Mouse (Mus musculus) skeletal muscle tissue, adult 2 months (tissue): ENCODE data around the gene Cpt1c.

Experiments
- DNase-seq: peaks from one replicate; pipeline ENCODE4 v3.0.0-alpha.2; 2012; ENCODE audit warnings: low read depth, low spot score

Cpt1c gene

DNA sequence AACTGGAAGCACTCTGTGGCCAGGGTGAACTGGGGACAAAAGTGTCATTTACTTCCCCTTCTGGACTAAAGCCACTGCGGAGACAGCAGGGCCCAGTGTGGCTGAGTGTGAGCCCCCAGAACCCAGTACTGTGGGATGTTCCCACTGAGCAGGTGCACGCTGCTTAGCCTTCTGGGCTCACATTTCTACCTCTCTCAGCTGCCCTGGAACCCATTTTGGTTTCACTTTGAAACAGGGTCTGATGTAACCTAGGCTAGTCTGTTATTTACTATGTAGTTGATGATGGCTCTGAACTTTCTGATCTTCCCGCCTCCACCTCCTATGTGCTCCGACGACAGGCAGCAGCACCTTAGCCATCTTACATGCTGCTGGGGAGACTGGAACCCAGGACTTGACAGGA is 11.8 kb downstream of the Cpt1c start:
- DNase-seq: no peak

DNA sequence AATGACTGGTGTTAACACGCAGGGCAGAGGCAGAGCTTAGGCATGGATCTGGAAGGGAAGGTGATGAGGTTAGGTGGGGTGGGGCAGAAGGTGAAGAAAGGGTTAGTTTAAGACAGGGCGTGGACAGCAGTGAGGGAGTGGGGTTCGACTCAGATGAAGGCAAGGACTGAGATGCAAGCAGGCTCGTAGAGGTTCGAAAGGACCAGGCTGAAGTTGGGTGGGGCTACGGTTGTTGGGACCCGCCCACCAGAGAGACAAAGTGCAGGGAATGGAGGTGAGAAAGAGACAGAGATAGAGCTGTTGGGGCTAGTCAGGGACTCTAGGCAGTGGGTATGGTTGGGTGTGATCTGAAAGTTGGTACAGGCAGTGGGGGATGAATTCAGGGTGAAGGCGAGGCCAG is 12.3 kb downstream of the Cpt1c start:
- no peak for DNase-seq

DNA sequence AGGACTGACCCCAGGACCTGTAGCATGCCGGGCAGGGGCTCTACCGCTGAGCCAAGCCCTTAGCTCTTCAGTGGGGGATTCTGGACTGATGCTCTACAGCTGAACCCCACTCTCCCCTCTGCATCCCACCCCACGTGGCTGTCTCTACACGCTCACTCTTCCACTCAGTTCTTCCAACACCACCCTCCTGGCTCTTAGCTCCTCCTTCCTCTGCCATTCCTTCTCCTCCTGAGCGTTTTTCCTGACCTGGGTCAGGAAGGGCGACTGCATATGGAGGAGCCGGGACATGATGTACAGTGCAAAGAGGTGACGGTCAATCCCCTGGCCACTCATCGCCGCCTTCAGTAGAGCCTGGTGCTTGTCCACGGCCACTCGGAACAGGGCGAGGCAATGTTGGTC is 14.1 kb downstream of the Cpt1c start:
- no peak for DNase-seq

DNA sequence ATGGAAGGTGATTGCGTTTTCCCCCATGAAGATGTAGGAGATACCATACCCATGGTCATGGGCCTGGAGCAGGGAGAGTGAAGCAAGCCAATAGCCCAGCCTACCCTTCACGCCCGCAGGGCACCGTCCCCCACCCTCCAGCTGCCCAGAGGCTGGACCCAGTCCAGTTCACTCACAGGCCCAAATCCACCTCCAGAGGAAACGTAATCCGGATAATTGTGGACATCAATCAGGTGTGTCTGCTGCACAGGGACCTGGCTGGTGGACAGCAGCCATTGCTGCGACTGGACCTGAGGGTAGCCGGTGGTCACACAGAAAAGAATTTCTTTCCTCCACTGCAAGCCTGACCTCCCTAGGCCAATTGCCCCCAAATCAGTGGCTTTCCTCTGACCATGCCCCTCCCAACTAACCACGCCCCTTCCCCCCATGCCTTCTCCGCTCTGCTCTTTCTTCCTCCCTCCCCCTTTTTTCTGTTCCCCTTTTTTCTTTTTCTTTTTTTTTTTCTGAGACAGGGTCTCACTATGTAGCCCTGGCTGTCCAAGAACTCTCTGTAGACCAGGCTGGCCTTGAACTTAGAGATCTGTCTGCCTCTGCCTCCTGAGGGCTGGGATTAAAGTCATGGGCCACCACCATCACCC is 14.7 kb downstream of the Cpt1c start:
- DNase-seq: no peak

DNA sequence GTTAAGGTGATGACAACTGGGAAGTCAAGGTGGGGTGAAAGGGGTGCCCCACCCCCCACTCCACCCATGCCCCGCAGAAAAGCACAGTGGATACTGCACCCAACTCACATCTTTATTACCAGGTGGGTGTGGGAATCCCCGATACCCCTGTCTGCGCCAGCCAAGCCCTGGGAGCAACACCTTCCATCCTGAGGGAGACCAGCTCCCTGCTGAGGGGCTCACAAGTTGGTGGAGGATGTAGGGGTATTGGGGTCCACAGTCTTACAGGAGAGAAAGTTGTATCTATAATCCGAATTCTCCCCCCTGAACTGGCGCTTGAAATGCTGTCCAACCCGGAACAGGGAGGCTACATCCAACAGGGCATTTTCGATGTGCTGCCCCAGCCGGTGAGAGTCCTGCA is 15.4 kb downstream of the Cpt1c start:
- DNase-seq: no peak

DNA sequence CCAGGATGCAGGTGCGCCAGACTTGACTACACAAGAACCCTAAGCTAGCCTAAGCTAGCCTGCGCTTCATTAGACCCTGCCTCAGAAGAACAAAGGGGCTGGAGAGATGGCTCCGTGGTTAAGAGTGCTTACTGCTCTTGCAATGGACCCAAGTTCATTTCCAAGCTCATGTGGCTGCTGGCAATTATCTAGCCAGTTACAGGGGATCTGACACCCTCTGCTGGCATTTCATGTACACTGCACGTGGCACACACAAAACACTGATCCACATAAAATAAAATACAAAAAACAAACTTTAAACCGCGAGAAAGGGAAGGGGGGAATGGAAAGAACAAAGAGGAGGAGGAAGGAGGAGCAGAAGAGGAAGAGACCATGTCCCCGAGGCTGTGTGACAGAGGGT is 16.4 kb downstream of the Cpt1c start:
- peak; percentile 54 for DNase-seq

DNA sequence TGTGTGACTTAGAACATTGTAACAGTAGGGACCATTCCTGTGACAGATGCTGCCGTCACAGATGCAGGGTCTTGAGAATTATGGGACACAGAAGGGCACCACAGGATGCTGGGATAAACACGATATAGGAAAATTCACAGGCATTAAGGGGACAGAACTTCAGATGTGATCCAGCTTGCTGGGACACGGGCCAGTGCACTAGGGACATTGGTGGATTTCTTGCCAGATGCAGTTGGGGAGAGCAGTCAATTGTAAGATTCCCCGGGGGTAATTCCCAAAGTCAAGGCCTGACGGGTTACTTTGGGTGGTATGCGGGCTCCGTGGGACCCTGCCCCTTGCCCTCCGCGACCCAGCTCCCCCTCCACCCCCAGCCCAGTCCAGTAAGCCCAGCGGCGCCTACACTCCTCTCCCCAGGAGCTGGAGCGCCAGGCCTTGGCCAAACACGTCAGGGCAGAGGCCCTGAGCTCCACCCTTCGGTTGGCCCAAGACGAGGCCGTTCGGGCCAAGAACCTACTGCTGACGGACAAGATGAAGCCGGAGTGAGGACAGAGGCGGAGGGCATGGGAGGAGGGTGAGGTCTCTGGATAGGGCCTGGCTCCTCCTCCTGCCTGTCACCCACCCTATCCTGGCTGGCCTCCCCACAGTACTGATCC is 17.3 kb downstream of the Cpt1c start:
- DNase-seq: peak; percentile 65

DNA sequence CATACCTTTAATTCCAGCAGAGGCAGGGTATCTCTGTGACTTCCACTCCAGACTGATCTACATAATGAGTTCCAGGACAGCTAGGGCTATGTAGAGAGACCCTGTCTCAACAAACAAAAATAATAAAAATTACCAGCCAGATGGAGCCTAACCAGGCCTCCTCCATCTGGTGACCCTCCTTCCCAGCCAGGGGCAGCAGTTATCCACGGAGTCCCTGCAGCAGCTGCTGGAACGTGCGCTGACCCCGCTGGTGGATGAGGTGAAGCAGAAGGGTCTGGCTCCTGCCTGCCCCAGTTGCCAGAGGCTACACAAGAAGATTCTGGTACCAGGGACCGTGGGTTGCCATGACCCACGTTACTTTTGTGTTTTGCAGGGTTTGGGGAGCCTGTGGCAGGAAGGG is 18.4 kb downstream of the Cpt1c start:
- DNase-seq: no peak

DNA sequence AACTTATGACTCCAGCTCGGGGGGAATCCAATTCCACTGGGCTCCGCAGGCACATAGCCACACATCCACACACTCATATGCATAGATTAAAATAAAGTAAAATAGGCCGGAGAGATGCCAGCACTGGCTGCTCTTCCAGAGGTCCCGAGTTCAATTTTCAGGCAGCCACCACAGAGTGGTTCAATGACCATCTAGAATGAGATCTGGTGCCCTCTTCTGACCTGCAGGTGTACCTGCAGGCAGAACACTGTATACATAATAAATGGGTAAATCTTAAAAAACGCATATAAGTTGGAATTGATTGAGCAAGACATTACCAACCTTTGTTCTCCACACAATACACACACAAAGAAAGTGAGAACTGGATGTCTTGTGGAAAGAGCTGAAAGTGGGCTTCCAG is 19.0 kb downstream of the Cpt1c start:
- no peak for DNase-seq

DNA sequence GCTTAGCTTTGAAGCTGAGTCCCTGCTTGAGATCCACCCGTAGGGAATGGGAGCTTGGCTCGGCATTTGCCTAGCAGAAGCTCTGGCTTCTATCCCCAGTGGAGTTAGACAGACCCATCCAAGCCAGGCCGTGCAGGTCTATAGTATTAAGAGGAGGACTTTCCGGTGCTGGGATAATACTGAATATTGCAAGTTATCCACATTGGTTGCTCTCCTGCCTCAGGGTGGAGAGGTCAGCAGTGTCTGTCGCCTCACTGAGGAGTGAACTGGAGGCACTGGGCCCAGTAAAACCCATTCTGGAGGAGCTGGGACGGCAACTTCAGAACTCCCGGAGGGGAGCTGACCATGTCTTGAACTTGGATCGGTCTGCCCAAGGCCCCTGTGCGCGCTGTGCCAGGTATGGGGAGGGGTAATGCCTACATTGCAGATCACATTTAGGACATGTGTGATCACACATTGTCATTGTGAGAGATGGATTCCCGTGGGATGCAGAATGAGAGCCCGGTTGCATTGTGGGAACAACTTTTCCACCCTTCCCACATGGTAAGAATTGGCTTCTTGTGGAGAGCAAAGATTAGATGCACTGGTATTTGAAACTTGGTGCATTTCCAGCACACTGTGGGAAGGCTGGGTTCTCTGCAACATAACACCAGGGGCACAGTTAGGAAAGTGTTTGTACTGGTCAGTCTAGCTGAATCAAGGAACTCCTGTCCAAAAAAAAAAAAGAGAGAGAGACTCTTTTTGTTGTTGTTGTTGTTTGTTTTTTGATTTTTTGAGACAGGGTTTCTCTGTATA is 20.4 kb downstream of the Cpt1c start:
- no peak for DNase-seq

DNA sequence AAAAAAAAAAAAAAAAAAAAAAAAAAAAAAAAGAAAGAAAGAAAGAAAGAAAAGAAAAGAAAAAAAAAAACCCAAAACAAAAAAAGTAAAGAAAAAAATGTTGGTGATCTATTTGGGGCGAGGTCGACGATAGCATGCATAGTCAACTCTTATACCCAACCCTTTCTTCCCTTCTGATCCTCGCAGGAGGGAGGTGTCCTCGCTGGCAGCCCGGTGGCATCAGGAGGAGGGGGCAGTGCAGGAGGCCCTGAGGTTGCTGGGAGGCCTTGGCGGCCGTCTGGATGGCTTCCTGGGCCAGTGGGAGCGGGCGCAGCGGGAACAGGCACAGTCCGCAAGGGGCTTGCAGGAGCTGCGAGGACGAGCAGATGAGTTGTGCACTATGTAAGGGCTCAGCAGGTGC is 21.1 kb downstream of the Cpt1c start:
- no peak for DNase-seq

DNA sequence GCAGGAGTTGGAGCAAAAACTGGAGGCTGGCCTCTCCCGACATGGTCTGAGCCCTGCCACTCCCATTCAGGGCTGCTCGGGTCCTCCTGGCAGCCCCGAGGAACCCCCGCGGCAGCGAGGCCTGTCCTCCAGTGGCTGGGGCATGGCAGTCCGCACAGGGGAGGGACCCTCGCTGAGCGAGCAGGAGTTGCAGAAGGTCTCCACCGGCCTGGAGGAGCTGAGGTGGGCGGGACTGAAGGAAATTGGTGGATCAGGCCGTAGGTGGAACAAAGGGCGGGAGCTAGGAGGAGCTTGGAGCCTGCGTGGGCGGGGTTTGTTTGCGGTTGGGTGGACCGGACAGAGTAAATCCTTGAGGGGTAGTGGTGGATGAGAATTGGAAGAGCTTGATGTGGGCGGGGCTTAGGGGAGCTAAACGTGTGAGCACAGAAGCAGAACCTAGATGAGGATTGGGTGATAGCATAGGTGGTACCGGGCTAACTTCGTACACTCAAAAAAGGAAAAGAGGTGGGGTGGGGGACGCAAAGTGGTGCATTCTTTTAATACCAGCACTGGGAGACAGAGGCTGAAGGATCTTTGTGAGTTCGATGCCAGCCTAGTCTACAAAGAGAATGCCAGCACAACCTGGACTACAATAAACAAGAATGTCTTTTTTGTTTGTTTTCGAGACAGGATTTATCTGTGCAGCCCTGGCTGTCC is 21.9 kb downstream of the Cpt1c start:
- peak; percentile 92 for DNase-seq

DNA sequence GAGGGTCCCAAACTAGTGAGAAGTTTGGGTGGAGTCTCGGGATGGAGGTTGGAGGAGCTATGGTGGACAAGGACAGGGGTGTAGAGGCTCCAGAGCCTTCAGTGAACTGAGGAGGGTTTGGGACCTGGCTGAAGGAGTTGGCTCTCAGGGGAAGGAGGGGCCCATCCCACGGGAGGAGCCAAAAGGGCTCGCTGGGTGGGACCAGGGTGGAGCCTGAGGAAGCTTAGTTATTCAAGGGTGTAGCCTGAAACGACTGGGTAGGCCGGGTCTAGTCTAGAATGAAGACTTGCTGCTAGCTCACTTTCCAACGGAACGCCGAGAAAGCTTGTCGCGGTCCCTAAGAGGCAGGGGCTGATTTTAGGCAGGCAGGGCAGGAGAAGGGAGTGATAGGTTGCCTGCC is 22.7 kb downstream of the Cpt1c start:
- peak; percentile 57 for DNase-seq

DNA sequence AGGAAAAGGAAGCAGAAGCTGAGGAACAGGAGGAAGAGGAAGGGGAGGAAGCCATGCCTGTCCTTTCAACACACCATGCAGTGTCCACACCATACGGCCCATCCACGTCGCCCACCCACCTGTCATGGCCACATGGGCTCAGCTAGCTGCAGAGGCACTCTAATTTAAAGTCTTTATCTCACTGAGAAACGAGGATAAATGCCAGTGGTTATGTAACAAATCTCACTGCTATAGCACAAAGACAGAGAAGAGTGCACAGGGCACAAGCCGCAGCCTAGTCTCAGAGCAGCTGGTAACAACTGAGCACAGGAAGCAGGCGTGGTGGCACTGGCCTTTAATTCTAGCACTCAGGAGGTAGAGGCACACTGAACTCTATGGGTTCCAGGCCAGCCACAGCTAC is 24.7 kb downstream of the Cpt1c start:
- DNase-seq: no peak

DNA sequence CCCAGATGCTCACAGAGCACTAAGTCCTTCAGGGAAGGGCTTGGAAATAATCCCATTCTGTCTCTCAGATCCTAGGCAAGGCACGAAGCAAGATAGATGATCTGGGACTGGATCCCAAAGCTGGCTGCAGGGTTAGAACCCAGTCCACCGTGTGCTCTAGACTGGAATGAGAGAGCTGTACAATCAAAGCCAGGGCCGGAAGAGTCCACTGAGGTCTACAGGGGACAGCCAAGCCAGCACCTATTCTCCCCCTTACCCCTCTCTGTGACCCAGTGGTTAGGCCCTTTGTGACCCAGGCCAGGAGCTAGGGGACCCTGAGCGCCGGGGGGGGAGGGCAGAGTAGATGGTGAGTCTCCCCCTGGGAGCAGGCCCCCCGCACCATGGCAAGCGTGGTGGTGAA is 31.7 kb downstream of the Cpt1c start, which contains the start of gene Tsks:
TSS of gene Tsks (plus strand) at position 301 of the 400 bp plus-strand sequence.
- DNase-seq: no peak

DNA sequence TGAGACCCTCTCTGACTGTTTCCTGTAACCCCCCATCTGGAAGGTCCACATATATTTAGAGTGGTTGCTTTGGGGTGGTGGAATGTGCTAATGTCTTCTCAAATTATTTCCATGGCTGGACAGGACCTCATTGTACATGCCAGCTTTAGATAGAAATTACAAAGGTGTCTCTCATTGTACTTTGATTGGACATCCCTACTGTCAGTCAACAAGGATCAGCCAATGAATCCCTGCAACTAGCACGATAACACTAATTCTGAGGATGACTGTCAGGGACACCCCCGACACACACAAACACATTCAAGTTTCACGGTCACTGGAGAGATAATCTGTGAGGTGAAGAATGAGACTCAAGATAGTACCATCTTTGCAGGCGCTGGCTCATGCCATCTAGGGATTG is 36.0 kb downstream of the Cpt1c start:
- DNase-seq: no peak

DNA sequence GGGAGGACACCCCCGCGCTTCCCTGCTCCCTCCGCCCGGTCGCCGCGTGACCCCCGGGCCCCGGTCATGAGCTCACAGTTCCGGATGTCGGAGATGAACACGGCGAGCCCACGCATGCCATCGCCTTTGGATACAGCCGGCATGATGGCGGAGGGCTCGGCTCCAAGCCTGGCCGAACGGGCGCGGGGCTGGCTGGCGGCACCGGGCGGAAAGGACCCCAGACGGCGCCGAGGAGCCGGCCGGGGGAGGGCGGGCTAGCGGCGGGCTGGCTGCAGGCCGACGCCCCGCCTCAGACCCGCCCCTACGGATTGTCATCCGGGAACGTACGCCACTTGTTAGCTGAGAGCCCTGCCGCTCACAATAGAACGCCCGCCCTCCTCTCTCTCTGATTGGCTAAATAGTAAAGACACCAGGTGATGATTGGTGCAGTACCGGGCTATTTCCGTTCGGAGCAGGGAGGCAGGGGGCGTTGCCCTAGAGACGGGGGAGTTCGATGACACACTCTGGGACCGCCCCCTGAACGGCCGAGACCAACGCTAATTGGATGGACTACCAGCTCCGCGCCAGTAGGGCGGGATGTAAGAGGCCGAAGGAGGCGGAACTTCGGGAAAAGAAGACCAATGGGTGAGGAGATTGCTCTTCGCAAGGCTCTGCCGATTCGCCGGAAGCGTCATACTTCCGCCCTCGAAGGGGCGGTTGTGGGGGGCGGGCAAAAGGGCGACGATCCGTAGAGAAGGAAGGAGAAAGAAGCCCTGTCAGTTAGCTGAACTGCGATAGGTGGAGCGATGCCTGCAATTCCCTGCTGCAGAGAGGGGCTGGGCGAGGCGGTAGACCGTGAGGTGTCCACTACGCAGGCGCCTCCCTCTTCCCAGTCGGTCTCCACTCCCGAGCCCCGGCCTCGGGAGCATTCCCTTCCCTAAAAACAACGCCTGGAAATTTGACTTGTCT is 45.2 kb downstream of the Cpt1c start, which contains the start of gene Ap2a1:
TSS of gene Ap2a1 (minus strand) at position 293 of the 948 bp plus-strand sequence.
- DNase-seq: peak; percentile 100

DNA sequence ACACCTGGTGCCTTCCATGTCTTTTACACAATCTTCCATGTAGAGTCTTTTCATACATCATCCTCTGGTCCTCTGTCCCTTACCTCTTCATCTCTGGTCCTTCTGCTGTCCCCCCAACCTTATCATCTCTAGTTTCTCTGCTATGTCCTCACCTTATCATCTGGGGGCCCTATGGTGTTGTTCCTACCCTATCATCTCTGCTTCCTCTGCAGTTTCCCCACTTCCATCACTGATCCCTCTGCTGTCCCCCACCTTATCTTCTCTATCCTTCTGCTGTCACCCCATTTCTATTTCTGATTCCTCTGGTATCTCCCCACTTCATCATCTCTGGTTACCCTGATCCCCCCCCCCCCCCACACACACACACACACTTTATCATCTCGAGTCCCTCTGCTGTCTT is 46.1 kb downstream of the Cpt1c start:
- no peak for DNase-seq

DNA sequence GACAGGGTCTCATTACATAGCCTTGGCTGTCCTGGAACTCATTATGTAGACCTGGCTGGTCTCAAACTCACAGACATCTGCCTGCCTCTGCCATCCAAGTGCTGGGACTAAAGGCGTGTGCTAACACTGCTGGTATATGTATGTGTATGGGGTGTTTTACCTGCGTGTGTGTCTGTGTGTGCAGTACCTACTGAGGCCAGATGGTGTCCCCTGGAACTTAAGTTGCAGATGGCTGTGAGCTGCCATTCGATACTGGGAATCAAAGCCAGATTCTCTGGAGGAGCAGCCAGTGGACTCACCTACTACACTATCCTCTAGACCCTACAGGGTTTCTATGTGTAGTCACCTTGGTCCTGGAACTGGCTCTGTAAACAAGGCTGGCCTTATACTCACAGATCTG is 49.2 kb downstream of the Cpt1c start:
- DNase-seq: no peak

DNA sequence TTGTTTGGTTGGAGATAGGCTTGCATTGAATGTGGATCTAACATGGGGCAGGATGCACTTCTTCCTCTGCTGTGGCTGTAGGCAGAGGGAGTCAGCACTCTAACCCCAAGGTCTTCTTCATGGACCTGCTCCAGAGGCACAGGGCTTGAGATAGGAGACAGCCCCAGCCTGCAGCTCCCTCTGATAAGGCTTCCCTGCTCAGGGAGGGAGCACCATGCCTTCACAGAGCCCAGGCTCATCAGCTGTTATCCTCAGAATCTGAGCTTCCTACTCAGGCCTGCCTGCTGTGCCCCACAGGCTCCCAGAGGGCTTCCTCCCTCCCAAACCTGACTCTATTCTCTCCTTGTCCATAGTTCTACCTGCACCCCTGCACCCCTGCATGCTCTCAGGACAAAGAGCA is 52.1 kb downstream of the Cpt1c start:
- no peak for DNase-seq

DNA sequence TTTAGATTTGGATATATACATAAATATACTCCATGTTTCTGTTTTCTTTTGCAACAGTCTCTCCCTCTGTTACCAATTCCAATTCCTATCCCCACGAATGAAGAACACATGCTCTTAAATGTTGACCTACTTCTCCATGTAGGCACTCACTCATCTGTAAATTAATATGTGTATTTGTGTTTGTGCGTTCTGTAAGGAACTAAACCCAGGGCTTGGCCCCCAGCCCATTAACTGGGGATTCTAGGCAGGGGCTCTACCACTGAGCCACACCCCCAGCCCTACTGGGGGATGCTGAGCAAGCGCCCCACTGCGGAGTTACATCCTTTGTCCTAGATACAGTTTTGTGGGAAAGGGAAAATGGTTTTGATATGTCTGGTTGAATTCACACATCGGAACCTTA is 55.5 kb downstream of the Cpt1c start:
- no peak for DNase-seq
